Mouse (Mus musculus): ENCODE data around the gene Adap2. TPM values are rescaled to one million over a fixed set of nuclear protein-coding genes. Genes with fewer than 3 reads are reported as not detected.
A peak's percentile ranks its signal among the peaks of the same experiment; 100 is the strongest.

Gene Adap2
- polyA plus RNA-seq, 1 experiment: 23.2 TPM

GRCm38 (mm10) chr11:80169629-80170028 is 15.7 kb downstream of the Adap2 start:
- peaks cover 36% of the 10 kb centered on the region for H3K36me3 ChIP-seq (ENCODE audit: control insufficient read depth, insufficient read depth, low read length)
- no peak overlapping the region for H3K27ac ChIP-seq (ENCODE audit: insufficient read depth, low read depth, low read length)
- TF ChIP-seq POLR2A (IDR thresholded peaks at IDR 0.05; ENCODE audit: low read depth, low read length) (no peak), CTCF (IDR thresholded peaks at IDR 0.05; ENCODE audit: extremely low read depth, insufficient read length, insufficient replicate concordance, low read depth, low read length) (no peak)
- H3K4me3 ChIP-seq (ENCODE audit: low read depth, low read length): no peak overlapping the region
- 74% methylated on average over 3 of the region's 3 CpGs for WGBS
- H3K27me3 ChIP-seq (ENCODE audit: control insufficient read depth, insufficient read depth, low read length): no peaks in the 10 kb centered on the region
- peaks cover 26% of the 10 kb centered on the region for H3K4me1 ChIP-seq (ENCODE audit: control insufficient read depth, insufficient read depth, insufficient read length, low read length)

GRCm38 (mm10) chr11:80170351-80170750 is 16.4 kb downstream of the Adap2 start:
- WGBS: 77% methylated on average over 5 of the region's 5 CpGs
- no peak overlapping the region for H3K4me3 ChIP-seq (ENCODE audit: low read depth, low read length)
- peaks cover 26% of the 10 kb centered on the region for H3K4me1 ChIP-seq (ENCODE audit: control insufficient read depth, insufficient read depth, insufficient read length, low read length)
- peaks cover 34% of the 10 kb centered on the region for H3K36me3 ChIP-seq (ENCODE audit: control insufficient read depth, insufficient read depth, low read length)
- no peak for TF ChIP-seq CTCF (IDR thresholded peaks at IDR 0.05; ENCODE audit: extremely low read depth, insufficient read length, insufficient replicate concordance, low read depth, low read length)
- TF ChIP-seq POLR2A (IDR thresholded peaks at IDR 0.05; ENCODE audit: low read depth, low read length): no peak
- H3K27me3 ChIP-seq (ENCODE audit: control insufficient read depth, insufficient read depth, low read length): no peaks in the 10 kb centered on the region
- H3K27ac ChIP-seq (ENCODE audit: insufficient read depth, low read depth, low read length): peak overlapping the region; percentile 70; the same call in 1 of the 2 replicates

- Histone ChIP-seq H3K4me3 (ENCODE audit: low read depth, low read length) (no peak overlapping the region), H3K36me3 (ENCODE audit: control insufficient read depth, insufficient read depth, low read length) (peaks cover 27% of the 10 kb centered on the region), H3K27ac (ENCODE audit: insufficient read depth, low read depth, low read length) (peak overlapping the region; percentile 70), H3K27me3 (ENCODE audit: control insufficient read depth, insufficient read depth, low read length) (no peaks in the 10 kb centered on the region), H3K4me1 (ENCODE audit: control insufficient read depth, insufficient read depth, insufficient read length, low read length) (peaks cover 26% of the 10 kb centered on the region)
- 44% methylated on average over 4 of the region's 4 CpGs for WGBS
- TF ChIP-seq CTCF (IDR thresholded peaks at IDR 0.05; ENCODE audit: extremely low read depth, insufficient read length, insufficient replicate concordance, low read depth, low read length) (no peak), POLR2A (IDR thresholded peaks at IDR 0.05; ENCODE audit: low read depth, low read length) (no peak)
Measured at GRCm38 (mm10) chr11:80171884-80172283, 18.0 kb downstream of the Adap2 start.

- H3K4me3 ChIP-seq (ENCODE audit: low read depth, low read length): no peak overlapping the region
- TF ChIP-seq POLR2A (IDR thresholded peaks at IDR 0.05; ENCODE audit: low read depth, low read length) (no peak), CTCF (IDR thresholded peaks at IDR 0.05; ENCODE audit: extremely low read depth, insufficient read length, insufficient replicate concordance, low read depth, low read length) (no peak)
- no peak overlapping the region for H3K27ac ChIP-seq (ENCODE audit: insufficient read depth, low read depth, low read length)
- no peaks in the 10 kb centered on the region for H3K27me3 ChIP-seq (ENCODE audit: control insufficient read depth, insufficient read depth, low read length)
- H3K36me3 ChIP-seq (ENCODE audit: control insufficient read depth, insufficient read depth, low read length): peaks cover 31% of the 10 kb centered on the region
- WGBS: 63% methylated on average over 11 of the region's 11 CpGs
- peaks cover 24% of the 10 kb centered on the region for H3K4me1 ChIP-seq (ENCODE audit: control insufficient read depth, insufficient read depth, insufficient read length, low read length)
Measured at GRCm38 (mm10) chr11:80173963-80174670, 20.2 kb downstream of the Adap2 start.

- Histone ChIP-seq H3K36me3 (ENCODE audit: control insufficient read depth, insufficient read depth, low read length) (peaks cover 25% of the 10 kb centered on the region), H3K27me3 (ENCODE audit: control insufficient read depth, insufficient read depth, low read length) (no peaks in the 10 kb centered on the region), H3K4me1 (ENCODE audit: control insufficient read depth, insufficient read depth, insufficient read length, low read length) (peaks cover 10% of the 10 kb centered on the region; the same call in 1 of the 2 replicates), H3K27ac (ENCODE audit: insufficient read depth, low read depth, low read length) (0 out of 2 replicates have a peak overlapping the region, but pooled peaks have one; percentile 12), H3K4me3 (ENCODE audit: low read depth, low read length) (no peak overlapping the region)
- TF ChIP-seq CTCF (IDR thresholded peaks at IDR 0.05; ENCODE audit: extremely low read depth, insufficient read length, insufficient replicate concordance, low read depth, low read length) (no peak), POLR2A (IDR thresholded peaks at IDR 0.05; ENCODE audit: low read depth, low read length) (no peak)
- 80% methylated on average over 11 of the region's 11 CpGs for WGBS
Measured at GRCm38 (mm10) chr11:80176911-80177895, 23.3 kb downstream of the Adap2 start.

GRCm38 (mm10) chr11:80178316-80178715 is 24.4 kb downstream of the Adap2 start:
- Histone ChIP-seq H3K36me3 (ENCODE audit: control insufficient read depth, insufficient read depth, low read length) (peaks cover 23% of the 10 kb centered on the region), H3K4me3 (ENCODE audit: low read depth, low read length) (no peak overlapping the region), H3K27me3 (ENCODE audit: control insufficient read depth, insufficient read depth, low read length) (no peaks in the 10 kb centered on the region), H3K4me1 (ENCODE audit: control insufficient read depth, insufficient read depth, insufficient read length, low read length) (peaks cover 5% of the 10 kb centered on the region; the same call in 1 of the 2 replicates), H3K27ac (ENCODE audit: insufficient read depth, low read depth, low read length) (no peak overlapping the region)
- TF ChIP-seq CTCF (IDR thresholded peaks at IDR 0.05; ENCODE audit: extremely low read depth, insufficient read length, insufficient replicate concordance, low read depth, low read length): no peak
- TF ChIP-seq POLR2A (IDR thresholded peaks at IDR 0.05; ENCODE audit: low read depth, low read length): no peak
- 80% methylated on average over 8 of the region's 8 CpGs for WGBS

All from small intestine, adult 2 months (tissue).